Mouse (Mus musculus) spleen, postnatal 10 days (tissue): ENCODE measurements around the gene Smcr8.

Source experiments
- DNase-seq, 2 experiments: peaks; one replicate each; pipeline ENCODE4 v3.0.0; 2021 to 2022; ENCODE audit warnings: low spot score in 2 of 2

Smcr8 gene

DNA sequence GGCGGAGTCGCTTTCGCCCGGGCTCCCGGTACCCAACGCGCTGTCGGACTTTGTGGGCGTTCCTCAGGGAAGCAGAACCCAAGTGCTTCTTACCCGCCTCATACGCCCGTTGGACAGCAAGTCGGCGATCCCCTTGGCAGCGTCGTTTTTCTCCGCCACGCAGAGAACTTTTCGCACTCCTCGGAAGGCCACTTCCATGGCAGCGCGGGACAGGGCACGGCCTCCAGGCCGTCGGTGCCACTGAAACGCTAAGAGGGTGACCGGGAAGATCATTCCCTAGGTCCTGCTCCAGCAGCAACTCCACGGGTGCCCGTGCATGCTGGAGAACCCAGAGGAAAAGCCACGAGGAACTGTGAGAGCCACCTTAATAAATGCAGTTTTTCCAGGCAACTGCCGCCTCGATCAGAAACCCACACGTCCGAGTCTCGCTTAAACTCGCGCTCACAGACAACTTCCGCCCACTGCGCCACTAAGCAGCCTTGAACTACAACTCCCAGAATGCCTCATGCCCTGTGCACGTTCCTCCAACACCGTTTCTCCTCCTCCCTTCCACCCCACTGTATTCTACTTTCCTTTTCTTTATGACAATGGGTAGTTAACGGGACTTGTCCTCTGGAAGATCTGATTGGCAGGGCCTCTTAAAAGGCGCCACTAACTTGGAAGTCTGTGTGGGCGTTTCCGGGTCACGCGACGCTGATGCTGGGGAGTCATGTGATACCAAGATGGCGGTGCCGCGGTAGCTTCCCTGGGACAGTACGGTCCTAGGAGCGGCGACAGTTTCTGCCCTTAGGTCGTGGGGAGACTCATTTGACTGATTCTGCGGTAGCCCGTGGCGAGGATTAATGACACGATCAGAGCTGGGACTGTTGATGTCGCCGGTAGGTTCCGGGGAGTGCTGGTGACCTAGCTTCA lies at the start of gene Smcr8, which contains the start of gene Top3a:
Gene Smcr8 (plus strand): TSS at position 696 of the 912 bp plus-strand sequence.
Gene Top3a (minus strand): TSS at position 537 of the 912 bp plus-strand sequence.
- DNase-seq: peak; percentile 82 to 86

DNA sequence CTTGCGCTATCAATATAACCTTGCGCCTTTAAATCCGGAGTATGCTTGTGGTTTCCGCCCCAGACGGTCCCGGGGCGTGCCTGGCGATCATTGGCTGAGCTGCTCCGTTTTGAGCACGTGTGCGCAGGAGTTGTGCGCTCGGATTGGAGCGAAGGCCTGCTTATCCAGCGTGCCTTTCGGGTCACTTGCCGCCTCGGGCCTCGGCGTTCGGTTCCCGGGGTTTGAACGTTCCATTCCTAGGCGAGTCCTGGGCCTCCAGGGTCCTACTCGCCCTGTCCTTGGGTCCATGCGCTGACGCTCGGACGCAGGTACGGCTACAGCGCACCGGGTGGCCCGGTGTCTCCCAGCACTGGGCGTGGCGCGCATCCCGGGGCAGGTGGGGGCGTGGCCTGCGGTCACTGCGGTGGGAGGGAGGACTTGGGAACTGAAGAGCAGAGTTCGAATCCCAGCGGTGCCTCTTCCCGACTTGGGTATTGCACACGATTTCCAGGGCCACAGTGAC lies 49.0 kb upstream of the Smcr8 start, which contains the start of gene Mief2:
Gene Mief2 (plus strand): TSS at position 139 of the 502 bp plus-strand sequence.
- DNase-seq: peak; percentile 84 to 92

DNA sequence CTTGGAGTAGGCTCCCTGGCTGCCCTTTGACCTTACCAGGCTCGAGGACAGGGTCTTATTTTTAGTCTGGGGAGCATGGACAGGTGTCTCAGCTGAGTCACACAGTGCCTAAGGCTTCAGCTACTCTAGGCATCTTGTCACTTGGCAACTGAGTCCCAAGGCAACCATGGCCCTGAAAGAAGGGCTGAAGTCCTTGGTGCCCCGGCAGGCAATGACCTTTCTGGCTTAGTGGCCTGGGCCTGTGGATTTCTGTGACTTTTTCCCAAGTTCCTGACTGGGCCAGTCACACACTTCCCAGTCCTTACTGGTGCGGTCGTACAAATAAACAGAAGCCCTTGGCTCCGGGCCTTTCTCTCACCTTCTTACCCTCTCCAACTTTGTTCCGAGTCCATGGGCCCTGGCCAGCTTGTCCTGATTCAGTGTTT lies 48.1 kb upstream of the Smcr8 start:
- no peak for DNase-seq

DNA sequence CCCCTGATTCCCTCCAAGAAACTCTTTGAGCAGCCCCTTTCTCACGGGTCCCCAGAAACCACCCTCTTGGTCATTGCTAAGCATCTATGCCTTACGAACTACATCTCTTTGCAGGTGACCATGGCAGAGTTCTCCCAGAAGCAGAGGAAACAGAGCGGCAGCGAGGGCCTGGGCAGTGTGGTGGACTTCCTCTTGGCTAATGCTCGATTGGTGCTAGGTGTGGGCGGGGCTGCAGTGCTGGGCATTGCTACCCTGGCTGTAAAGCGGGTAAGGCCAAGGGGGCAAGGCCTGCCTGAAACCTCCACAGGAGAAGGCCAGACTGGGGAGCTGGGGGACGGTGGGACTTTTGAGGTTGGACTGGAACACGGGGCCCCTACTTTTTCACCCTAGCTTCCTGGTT lies 47.2 kb upstream of the Smcr8 start:
- DNase-seq: no peak

DNA sequence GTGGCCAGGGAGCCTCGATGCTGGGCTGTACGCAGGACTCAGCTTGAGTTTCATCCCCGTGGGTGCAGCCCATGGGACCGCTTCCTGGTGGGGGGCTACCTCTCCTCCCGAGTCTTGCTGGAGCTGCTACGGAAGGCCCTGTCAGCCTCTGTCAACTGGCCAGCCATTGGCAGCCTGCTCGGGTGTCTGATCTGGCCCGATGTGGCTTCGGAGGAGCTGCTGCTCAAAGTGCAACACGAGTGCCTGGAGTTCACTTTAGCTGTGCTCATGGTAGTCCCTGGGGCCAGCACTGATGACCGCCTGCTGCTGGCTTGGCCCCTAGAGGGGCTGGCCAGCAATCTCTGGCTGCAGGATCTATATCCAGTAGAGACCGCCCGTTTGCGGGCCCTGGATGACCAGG lies 46.1 kb upstream of the Smcr8 start:
- no peak for DNase-seq

DNA sequence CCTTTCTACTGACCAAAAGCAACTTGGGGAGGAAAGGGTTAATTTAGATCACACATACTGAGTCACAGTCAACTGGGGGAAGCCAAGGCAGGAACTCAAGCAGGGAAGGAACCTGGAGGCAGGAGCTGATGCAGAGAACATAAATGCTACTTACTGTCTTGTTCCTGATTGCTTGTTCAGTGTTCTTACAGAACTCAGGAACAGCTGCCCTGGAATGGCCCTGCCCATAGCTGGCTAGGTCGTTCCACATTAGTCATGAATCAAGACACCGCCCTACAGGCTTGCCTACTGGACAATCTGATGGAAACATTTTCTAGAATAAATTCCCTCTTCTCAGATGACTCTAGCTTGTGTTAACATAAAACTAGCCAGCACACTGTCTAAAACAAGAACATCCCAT lies 43.1 kb upstream of the Smcr8 start:
- no peak for DNase-seq

DNA sequence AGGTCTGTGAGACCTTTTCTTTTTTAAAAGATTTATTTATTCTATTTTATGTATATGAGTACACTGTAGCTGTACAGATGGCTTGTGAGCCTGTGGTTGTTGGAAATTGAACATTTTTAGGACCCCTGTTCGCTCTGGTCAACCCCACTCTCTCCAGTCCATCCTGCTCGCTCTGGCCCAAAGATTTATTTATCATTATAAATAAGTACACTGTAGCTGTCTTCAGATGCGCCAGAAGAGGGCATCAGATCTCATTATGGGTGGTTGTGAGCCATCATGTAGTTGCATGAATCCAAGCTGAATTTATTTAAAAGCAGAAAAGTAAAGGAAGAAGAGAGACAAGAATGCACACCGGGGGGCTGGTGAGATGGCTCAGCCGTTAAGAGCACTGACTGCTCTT lies 42.1 kb upstream of the Smcr8 start:
- DNase-seq: no peak

DNA sequence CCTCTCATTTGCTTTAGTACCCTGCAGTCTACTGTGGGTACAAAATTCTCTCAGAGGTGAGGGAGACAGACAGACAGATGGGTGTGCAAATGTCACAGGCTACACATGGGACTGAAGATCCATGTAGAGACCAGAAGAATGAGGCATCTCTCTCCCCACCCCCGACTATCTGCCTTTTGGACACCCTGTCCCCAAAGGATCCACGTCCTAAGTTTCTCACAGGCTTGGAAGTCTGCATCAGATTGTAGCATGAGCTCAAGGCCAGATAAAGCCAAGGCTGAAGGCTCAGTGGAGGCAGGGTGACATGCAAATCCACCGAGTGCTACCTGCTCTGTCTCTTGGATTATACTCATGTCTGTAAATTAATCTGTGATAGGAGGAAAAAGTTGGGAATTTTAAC lies 40.8 kb upstream of the Smcr8 start:
- no peak for DNase-seq

DNA sequence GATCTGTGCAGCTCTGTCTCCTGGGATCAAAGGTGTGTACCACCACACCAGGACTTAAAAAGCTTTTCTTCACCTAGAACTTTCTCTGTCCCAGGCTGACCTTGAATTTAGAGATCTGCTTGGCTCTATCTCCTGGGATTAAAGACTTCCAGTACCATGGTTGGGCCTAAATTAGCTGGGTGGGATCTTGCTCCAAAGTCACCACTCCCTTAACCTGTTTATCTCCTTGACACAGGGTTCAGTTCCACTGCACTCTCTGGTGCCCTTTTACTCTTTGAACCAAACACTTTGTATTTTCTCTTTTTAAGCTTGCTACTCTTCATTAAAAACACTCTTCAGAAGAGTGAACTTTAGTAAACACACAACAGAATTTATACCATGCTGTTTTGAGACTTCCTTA lies 39.9 kb upstream of the Smcr8 start:
- no peak for DNase-seq

DNA sequence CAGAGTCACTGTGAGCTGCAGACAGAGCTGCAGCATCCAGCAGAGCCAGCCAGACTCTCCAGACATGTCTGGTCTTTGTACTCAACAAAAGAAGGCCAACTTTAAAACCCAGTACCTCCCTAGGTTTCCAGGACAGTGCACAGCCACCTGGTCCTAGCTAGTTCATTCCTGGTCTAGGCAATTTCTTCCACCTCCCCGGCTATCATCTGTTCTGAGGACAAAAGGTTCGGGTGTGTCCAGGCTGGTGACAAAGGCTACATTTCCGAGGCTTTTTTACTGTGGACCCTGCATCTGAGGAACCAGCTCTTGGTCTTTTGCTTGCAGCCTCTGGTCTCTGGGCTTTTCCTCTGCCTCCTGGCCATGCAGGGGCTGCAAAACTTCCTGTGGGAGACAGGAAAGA lies 37.0 kb upstream of the Smcr8 start:
- no peak for DNase-seq

DNA sequence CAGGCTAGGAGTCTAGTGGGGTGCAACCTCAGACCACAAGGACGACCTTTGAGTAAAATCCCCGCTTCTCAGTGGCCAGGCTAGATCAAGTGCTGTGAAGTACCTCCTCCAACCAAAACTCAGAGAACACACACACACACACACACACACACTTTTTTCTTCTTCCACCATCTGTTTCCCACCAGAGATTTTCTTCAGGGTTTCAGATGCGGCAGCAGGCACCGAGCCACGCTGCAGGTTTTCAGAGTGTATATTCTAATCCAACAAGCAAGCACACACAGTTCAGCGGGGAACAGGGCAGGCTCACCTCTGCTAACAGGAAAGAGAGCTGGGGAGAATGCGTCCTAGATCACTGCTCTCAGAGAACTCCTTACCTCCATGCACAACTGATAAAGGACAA lies 21.8 kb upstream of the Smcr8 start:
- no peak for DNase-seq

DNA sequence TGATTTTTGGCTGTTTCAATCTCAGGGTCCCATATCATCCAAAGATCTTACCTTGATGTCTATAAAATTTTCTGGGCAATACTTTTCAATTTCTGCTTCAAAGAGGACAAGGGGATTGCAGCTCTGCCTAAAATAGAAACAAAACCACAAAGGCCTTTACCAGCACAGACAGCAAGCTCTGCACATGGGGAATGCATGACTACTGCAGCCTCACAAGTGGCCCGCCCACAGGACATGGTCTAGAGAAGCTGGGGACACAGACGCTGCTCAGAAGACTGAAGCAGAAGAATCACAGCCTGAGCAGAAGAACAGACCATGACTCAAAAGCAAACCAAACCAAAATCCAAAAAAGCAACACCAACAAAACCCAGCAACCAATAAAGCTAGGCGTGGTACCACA lies 15.6 kb upstream of the Smcr8 start:
- DNase-seq: no peak

DNA sequence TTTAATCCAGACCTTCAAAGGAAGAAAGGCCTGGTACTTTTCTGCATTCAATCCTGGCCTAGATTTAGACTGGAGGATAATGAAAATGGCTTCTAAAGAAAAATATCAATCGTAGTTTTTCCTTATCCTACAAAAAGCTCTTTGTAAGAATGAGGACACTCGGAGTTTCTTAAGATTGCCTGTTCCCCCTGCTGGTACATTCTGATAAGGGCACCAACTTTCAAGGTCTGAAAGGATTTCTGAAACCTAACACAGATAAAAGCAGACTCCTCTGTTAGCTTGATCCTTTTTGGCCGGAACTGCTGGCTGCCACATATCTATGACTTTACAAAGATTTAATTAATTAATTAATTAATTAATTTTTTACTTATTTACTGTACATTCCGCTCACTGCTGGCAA lies 10.4 kb upstream of the Smcr8 start:
- DNase-seq: no peak

DNA sequence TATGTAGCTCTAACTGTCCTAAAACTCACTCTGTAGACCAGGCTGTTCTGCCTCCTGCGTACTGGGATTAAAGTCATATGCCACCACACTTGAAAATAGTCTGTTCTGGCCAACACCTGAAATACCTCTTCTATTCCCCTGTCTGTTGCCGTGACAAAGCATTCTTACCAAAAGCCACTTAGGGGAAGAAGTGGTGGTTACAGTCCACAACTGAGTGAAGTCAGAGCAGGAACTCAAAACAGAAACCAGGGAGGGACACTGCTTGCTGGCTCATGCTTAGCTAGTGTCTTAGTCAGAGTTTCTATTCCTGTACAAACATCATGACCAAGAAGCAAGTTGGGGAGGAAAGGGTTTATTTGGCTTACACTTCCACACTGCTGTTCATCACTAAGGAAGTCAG lies 8.0 kb upstream of the Smcr8 start:
- DNase-seq: no peak

DNA sequence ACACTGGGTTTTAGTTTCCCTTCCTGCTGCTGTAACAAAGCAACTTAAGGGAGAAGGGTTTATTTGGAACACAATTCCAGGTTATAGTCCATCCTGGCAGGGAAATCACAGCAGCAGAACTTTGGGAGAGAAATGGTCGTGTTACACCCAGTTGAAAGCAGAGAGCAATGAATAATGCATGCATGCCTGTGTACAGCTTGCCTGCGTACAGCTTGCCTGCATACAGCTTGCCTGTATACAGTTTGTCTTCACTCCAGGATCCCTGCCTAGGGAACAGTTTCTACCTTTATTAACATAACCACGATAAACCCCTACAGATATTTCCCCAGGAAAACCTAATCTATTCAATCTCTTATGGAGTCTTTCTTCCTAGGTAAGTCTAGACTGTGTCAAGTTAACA lies 6.5 kb upstream of the Smcr8 start:
- no peak for DNase-seq

DNA sequence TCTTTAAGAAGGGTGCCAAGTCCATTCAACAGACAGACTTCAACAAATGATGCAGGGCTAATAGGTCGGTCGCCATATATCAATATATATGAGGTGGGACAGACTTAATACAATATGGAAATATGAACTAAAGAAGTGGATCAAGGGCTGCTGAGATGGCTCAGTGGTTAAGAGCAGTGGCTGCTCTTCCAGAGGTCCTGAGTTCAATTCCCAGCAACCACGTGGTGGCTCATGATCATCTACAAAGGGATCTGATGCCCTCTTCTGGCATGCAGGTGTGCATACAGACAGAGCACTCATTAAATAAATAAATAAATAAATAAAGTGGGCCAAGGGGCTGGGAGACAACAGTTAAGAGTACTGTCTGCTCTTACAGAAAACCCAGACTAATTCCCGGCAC lies 5.2 kb upstream of the Smcr8 start:
- no peak for DNase-seq

DNA sequence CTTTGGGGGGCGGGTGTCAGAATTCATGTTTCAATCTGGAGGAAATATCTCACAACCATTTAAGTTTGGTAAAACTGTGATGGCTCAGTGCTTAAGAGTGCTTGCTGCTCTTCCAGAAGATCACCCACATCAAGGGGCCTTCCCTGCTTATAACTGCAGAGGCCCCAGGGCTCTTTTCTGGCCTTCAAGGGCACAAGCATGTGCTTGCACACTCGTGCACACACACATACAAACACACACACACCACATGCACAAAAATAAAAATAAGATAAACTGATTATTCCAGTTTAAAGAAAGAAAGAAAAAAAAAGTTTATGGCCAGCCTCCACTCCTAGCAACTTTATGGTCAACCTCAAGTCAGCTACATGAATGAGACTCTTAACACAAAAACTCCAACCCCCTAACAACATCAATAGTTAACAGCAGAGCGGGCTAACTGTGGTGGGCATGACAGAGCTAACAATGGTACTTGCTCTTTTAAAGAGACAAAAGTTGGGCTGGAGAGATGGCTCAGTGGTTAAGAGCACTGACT lies 3.1 kb upstream of the Smcr8 start:
- no peak for DNase-seq

DNA sequence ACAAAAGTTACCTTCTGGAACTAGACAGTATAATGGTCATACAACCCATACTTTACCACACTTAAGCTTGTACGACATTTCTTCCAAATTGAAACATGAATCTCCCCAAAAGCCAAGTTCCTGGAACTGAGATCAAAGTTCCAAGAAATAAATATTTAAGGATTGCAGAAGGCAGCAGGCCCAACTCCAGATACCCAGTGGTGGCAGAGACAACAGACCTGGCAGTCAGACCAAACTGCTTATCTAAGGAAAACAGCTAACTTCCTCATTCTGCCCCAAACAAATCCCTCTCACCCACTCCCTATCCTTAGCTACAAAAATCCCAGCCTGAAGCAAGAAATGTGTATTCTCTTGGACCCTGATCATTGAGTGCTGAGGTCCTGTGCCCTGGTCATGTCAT lies 2.5 kb upstream of the Smcr8 start:
- DNase-seq: no peak

DNA sequence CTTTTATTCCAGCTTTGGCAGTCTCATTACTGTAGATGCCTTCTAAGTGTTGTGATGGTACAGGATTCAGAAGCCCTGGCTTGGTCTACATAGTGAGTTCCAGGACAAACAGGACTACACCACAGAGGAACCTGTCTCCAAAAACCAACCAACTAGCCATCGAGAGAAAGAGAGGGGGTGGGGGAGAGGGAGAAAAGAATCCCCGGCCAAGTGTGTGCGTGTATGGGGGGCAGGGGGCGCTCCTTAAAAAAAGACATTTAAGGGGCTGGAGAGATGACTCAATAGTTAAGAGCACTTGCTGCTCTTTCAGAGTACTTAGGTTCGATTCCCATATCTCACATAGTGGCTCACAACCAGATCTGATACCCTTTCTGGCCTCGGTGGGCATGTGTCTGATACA lies 1.7 kb upstream of the Smcr8 start:
- no peak for DNase-seq

DNA sequence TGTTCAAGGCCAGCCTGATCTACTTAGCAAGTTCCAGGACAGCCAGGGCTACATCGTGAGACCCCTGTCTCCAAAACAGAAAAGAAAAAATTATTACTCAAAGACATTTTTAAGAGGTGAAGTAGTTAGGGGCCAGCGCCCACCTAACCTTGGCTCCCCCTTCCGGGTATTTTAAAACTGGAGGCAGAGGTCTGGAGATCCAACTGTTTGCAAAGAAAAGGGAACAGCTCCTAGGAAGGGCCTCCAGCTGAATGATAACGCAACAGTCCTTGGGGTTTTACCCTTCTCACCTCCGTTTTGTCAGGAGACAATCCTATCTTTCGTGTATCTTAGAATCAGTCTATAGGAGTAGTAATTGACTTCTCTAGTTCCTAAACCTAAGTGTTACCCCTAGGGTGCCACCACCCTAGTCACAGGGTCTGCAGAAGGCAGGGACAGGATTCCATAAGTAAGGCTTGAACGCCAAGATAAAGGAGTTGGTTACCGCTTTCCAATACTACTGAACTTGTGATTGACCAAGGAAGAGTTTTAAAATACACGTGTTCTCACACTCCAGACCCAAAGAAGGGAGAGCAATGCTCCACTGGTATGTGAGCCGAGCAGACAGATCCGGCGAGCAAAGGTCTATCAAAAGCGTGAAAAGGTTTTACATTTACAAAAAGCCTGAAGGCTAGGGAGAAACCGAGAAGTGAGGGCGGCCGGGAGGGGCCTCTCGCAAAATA lies 1.1 kb upstream of the Smcr8 start:
- DNase-seq: no peak

DNA sequence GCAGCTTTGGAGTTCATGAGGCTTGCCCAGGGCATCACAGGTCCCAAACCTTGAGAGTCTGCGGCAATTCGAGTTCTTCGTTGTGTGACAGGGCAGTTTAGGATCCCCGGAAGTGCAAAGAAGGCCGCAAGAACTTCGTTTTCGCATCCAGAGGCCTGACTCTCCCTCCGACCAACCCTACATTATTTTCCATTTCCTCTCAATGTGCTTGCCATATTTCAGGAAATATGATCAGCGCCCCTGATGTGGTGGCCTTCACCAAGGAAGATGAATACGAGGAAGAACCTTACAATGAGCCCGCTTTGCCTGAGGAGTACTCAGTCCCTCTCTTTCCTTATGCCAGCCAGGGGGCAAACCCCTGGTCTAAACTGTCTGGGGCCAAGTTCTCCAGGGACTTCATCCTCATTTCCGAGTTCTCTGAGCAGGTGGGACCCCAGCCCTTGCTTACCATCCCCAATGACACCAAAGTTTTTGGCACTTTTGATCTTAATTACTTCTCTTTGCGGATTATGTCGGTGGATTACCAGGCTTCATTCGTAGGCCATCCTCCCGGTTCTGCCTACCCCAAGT lies 562 bp downstream of the Smcr8 start:
- DNase-seq: no peak

DNA sequence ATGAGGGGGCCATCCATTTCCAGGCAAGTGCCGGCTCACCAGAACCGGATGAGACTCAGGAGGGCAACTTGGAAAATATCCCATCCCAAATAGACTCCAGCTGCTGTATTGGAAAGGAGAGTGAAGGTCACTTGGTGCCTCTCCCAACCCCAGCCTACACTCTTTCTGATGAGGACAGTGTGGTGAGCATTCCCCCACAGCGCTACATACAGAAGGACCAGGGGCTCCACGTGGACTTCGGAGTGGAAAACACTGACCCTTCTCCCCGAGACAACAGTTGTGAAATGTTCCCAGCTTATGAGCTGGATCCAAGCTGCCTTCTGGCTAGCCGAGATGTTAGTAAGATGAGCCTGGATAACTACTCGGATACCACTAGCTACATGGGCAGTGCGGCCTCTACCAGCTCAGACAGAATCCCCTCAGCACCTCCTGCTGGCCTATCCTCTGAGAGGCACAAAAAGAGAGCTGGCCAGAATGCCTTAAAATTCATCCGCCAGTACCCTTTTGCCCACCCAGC lies 2.4 kb downstream of the Smcr8 start:
- no peak for DNase-seq
